Mouse (Mus musculus) brown adipose tissue, adult 24 weeks (tissue): ENCODE data around the gene Dhx30. TPM values are rescaled to one million over a fixed set of nuclear protein-coding genes. Genes with fewer than 3 reads are reported as not detected.
"Not testable (repeated sequence)": the region's sequence is repeated elsewhere in the genome, so short reads cannot be mapped to it uniquely, and the experiment has no call there.

Experiments used
- H3K27ac ChIP-seq: fragments of 200-500 bp; replicated peaks from 2 replicates; pipeline ENCODE4 v1.5.1; 2012; ENCODE audit warnings: low read depth, mild to moderate bottlenecking, low read length
- H3K4me1 ChIP-seq: fragments of 200-500 bp; 2 replicates; pipeline ENCODE4 v1.6.1; 2012; ENCODE audit warnings: low read length, mixed read lengths; ENCODE audit not compliant: control insufficient read depth, insufficient read depth, insufficient read length
- H3K4me3 ChIP-seq: fragments of 200-500 bp; 2 replicates; pipeline ENCODE4 v1.5.1; 2012; ENCODE audit warnings: low read depth, mild to moderate bottlenecking, low read length, moderate library complexity; ENCODE audit not compliant: insufficient read depth
- polyA plus RNA-seq: library from polyadenylated mRNA; stranded (reverse); fragments of >200 nt; gene quantifications from 2 replicates; pipeline ENCODE4 v1.2.4, GENCODE M21; 2012; ENCODE audit not compliant: missing spikeins, insufficient read depth, insufficient read length

Dhx30 gene
- polyA plus RNA-seq, 1 experiment: 32.4 TPM

- Histone ChIP-seq H3K4me1 (peaks cover 3% of the 10 kb centered on the region; the same call in 1 of the 2 replicates), H3K4me3 (peak overlapping the region; percentile 90), H3K27ac (no peak overlapping the region)
These were observed 619 bp upstream of the Dhx30 start for GRCm38 (mm10) chr9:110118249-110118648.

DNA sequence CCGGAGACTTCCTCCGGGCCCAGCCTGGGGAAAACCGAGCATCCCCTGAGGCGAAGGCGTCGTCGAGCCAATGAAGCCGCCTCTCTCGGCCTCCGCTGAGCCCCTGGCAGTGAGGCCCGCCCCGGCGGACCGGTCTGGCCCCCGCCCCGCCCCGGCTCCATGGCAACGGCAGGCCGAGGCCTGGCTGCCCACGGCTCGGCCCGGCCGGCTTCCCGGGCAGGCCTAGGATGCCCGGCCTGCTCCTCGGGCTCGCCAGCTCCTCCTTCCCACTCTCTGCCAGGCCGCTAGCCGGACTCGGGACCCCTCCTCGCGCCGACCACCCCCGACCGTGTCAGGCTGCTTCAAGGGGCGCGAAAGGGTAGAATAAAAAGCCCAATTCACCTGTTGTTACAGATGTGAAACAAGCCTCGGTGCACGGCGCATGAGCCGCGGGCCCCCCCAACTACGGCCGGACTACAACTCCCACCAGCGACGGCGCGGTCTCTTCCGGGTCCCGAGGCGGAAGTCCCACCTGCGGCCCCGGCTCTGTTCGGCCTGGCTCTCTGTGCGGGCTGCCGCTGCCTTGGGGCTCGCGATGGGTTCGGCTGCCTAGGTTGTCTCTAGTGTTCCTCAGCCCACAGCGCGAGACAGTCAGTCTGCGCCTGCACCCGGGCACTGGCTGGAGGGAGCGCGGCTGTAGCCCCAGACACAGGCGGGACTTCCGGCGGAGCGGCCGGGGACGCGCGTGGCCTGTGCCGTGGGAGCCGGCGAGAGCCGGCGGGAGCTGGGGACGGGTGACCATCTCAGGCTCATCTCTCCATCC, 452 bp downstream of the Dhx30 start, which contains the start of gene Smarcc1:
Gene Smarcc1 (plus strand): TSS at position 732 of the 802 bp plus-strand sequence.
- Histone ChIP-seq H3K27ac (peak within 1 kb of the TSS; percentile 91), H3K4me1 (peaks cover 3% of the 10 kb centered on the region; the same call in 1 of the 2 replicates), H3K4me3 (peak within 1 kb of the TSS; percentile 90)

DNA sequence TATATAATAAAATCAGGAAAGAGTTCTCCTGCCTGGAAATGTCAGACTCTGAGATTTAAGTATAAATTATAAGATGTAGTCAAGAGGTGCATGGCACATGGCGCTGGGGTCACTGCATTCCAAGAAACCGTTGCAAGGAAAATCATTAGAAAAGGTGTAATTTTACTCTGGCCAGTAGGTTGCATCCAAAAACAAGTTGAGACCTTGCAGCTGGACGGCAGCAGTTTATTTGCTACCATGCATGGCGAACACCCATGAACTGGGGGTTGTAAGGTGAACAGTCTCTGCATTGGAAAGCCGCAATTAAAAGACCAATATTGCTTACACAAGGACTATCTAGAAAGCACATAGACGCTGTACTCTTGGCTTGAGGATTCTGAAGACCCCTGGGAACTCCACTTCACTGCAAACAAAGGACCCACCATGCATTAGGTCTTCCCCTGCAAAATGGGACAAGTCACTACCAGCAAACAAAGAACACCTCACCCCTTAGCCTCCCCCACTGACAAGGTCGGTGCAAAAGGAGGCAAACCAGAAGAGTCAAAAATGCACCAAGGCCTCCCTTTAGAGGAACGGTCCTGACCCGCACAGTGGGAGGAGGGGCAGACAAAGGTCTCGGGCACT, 1.2 kb downstream of the Dhx30 start:
- H3K4me1 ChIP-seq: peaks cover 3% of the 10 kb centered on the region; the same call in 1 of the 2 replicates
- 0 out of 2 replicates have a peak overlapping the region, but pooled peaks have one; percentile 1 for H3K27ac ChIP-seq
- peak overlapping the region; percentile 90 for H3K4me3 ChIP-seq

DNA sequence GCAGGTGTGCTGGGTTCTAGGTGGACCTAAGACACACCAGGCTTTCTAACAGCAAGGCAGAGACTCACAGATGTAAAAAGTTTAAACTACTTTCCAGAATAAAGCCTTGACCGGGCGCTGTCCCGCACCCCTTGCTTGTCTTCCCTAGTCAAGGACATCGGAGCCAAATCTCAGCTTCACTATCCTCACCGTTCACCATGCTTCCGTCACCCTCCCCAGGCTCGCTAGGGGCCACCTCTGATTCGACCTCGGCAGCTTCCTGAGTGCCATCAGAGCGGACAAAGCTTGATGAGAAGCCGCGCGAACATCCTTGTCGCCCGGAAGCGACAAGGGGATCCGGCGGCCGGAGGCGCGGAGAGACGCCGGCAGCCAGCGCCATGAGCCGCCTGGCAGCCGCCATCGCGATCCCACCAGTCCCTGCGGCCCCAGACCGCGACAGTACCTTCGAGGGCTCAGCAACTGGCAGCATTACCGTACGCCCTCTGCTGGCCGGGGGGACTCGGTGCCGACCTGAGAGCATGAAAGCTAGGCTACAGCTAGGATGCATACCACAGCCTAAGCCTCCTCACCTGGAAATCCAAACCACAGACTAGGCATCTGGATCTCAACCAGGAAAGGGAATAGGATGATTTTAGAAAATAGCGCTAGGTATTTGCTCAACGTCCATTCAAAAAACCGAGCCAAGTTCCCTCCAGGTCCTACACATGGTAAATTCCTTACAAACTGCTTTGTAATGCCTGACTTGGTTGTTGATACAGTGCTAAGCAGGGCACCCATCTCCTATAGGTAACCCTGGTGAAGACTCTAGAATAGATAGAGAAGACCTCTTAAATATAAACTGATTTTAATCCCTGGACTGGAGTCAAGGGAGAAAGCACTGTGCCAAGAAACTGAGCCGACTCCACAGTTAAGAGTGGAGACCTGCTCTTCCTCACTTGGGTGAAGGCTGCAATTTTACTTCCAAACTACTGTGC, 16.7 kb downstream of the Dhx30 start:
- 0 out of 2 replicates have a peak, but pooled peaks cover 3% of the 10 kb centered on the region for H3K4me1 ChIP-seq
- H3K4me3 ChIP-seq: peak overlapping the region; percentile 99
- peak overlapping the region; percentile 77 for H3K27ac ChIP-seq

DNA sequence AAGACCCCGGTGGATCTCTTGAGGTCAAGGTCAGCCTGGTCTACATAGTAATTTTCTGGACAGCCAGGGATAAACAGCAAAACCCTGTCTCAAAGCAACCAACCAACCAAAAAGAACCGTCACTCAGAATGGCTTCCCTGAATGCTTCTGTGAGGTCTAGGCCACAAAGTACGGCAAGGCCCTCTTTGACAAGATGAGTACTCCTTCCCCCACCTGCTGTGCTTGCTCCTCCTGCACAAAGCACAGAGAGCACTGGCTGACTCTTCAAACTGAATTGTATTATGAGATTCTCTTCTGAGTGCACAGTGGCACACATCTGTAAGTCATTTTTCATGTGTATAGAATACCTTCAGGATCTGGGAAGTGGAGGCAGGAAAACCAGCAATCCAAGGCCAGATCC, 19.8 kb downstream of the Dhx30 start:
- H3K27ac ChIP-seq: no peak overlapping the region
- H3K4me1 ChIP-seq: 0 out of 2 replicates have a peak, but pooled peaks cover 3% of the 10 kb centered on the region
- H3K4me3 ChIP-seq: no peak overlapping the region

GRCm38 (mm10) chr9:110094761-110095160, 22.9 kb downstream of the Dhx30 start:
- no peak overlapping the region for H3K27ac ChIP-seq
- H3K4me3 ChIP-seq: no peak overlapping the region
- no peaks in the 10 kb centered on the region for H3K4me1 ChIP-seq

DNA sequence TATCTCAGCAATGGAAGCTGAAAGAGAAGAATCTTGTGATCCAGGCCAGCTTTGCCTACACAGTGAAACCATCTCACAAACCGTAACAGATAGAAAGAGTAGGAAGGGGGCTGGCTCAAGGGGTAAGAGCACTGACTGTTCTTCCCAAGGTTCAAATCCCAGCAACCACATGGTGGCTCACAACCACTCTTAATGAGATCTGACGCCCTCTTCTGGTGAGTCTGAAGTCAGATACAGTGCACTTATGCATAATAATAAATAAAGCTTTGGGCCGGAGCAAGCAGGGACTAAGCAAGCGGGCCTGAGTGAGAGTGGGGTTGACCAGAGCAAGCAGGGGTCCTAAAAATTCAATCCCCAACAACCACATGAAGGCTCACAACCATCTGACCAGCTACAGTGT, 24.3 kb downstream of the Dhx30 start:
- H3K27ac ChIP-seq: no peak overlapping the region
- H3K4me1 ChIP-seq: no peaks in the 10 kb centered on the region
- no peak overlapping the region for H3K4me3 ChIP-seq

DNA sequence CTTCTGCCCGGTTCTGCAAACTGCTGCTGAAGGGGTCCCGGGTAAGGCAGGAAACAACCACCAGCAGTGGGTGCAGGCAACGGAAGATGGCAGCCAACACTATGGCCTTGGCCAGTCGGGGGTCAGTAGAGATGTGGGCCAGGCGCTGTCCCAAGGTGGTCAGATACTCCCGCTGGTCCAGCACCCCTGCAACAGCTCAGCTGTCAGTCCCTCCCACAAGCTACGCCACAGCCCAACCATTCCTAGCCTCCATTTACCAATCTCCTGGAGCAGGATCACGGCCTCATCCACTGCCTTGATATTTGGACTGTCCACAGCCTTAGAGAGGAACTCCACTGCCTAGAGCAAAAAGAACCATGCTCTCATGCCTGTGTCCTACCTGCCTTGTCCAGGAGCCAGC, 31.9 kb downstream of the Dhx30 start:
- Histone ChIP-seq H3K4me1 (no peaks in the 10 kb centered on the region), H3K27ac (no peak overlapping the region), H3K4me3 (no peak overlapping the region)

DNA sequence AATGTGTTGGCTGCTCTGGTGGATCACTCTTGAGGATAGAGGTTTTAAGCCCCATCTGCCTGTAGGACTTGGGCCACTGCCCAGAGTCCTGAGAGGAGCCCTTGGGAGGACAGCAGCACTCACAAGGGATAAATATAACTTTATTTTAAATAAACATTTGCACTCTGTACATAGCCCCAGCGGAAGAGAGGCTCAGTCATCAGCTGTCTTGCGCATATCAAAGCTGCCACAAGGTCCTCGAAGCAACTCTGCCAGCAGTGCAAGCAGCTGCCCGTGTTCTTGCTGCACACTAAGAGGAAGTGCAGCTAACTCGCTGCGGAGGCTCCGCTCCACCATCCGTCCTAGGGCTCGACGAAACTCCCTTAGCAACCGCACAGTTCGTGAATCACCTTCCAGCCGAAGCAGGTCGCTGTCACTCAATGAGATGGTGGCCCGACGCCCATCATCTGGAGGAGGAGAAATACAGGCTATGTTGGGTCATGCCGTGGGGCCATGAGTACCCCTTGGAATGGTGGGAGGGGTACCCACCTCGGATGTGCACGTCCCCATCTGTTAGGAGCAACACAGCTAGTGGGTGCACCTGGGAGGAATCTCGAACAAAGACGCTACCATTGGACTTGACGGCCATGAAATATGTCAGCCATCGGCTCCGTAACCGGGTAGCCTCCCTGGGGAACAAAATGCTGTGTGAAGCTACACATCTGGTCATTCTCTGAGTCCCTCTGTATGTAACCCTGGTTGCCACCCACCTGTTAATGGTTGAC, 33.2 kb downstream of the Dhx30 start:
- Histone ChIP-seq H3K4me3 (no peak overlapping the region), H3K27ac (no peak overlapping the region)

DNA sequence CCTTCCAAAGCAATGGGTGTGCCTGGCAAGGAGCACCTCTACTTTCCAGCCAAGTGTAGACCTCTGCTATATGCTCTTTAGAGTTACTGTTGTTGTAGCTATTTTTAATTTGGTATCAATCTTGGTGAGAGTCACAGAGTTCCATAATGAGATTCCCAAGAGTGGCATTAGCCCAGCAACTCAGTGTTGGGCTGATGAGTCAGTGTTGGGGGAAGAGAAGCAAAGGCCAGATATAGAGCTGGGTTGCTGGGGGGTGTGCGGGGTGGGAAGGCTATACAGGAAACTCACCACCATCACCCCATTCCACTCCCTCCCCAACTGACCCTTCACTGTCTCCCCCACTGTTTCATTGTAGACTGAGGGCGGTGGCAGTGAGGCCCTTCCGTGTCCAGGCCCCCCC, 36.6 kb downstream of the Dhx30 start:
- Histone ChIP-seq H3K4me1 (no peaks in the 10 kb centered on the region), H3K27ac (no peak overlapping the region), H3K4me3 (no peak overlapping the region)

More for the DNA sequence above, 33.2 kb downstream of the Dhx30 start:
- no peaks in the 10 kb centered on the region for H3K4me1 ChIP-seq

DNA sequence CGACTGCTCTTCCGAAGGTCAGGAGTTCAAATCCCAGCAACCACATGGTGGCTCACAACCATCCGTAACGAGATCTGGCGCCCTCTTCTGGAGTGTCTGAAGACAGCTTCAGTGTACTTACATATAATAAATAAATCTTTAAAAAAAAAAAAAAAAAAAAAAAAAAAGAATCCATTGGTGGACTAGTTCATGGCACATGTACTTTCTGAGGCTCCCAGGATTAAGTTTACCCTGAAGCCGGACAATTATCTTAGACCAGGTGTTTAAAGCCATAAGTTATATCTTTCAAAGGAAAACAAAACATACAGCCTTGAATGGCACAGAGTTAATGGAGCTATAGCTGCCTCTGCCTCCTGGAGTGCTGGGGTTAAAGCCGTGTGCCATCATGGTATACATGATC, 41.2 kb downstream of the Dhx30 start:
- not testable (repeated sequence) for H3K27ac ChIP-seq, H3K4me1 ChIP-seq, H3K4me3 ChIP-seq

DNA sequence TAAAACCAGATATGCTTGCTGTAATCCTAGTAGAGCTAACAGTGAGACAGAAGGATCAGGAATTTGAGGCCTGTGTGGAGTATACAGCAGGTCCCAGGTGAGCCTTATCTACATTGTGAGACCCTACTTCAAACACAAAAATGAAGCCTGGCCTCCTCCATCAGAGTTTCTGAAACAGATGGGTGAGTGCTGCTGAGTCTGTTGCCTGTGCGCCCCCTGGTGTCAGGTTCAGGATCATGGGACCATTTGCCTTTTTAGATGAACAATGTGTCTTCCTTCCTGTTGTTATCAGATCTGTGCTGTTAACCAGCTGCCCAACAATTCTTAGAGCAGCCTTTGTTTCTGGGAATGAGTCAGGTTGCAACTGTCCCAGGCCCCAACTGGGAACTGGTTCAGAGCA, 45.8 kb downstream of the Dhx30 start:
- H3K4me1 ChIP-seq: peaks cover 3% of the 10 kb centered on the region; the same call in 1 of the 2 replicates
- H3K4me3 ChIP-seq: no peak overlapping the region
- H3K27ac ChIP-seq: no peak overlapping the region

- no peak overlapping the region for H3K27ac ChIP-seq
These were observed 46.6 kb downstream of the Dhx30 start for GRCm38 (mm10) chr9:110071011-110071410.

DNA sequence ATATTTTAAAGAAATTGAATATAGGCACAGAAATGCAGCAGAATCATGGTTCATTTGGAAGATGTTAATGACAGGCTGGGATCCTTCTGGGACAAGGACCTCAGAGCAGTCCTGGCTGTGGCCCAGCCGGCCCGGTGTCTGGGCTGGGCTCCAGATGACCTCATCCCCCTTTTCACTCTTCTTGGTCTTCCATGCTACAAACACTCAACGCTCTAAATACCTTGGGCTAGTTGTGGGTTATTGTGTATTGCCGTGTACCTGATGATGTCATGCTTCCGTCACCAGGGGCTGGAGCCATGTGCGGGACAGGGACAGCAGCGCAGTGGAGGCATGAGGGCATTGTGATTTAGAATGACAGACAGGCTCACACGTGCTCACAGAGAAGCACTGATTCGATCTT, 47.3 kb downstream of the Dhx30 start:
- no peak overlapping the region for H3K27ac ChIP-seq

More at GRCm38 (mm10) chr9:110071011-110071410, 46.6 kb downstream of the Dhx30 start:
- Histone ChIP-seq H3K4me1 (peaks cover 3% of the 10 kb centered on the region; the same call in 1 of the 2 replicates), H3K4me3 (no peak overlapping the region)

More for the DNA sequence above, 47.3 kb downstream of the Dhx30 start:
- no peak overlapping the region for H3K4me3 ChIP-seq
- peaks cover 3% of the 10 kb centered on the region; the same call in 1 of the 2 replicates for H3K4me1 ChIP-seq
